Mouse (Mus musculus): ENCODE results near the gene Nbl1. TPM values are rescaled to one million over a fixed set of nuclear protein-coding genes. Genes with fewer than 3 reads are reported as not detected.

Gene Nbl1
- polyA plus RNA-seq, 1 experiment from 2014 or later: 35.7 TPM

GRCm38 (mm10) chr4:139080259-139080658 is 12.5 kb downstream of the Nbl1 start:
- Histone ChIP-seq H3K27ac (no peak overlapping the region), H3K9me3 (replicated peaks) (no peaks in the 10 kb centered on the region), H3K27me3 (peaks cover 28% of the 10 kb centered on the region), H3K4me1 (peaks cover 21% of the 10 kb centered on the region), H3K36me3 (no peaks in the 10 kb centered on the region), H3K4me3 (replicated peaks) (no peak overlapping the region), H3K4me2 (no peak overlapping the region), H3K9ac (no peak overlapping the region)
- ATAC-seq (replicated peaks; ENCODE audit: low FRiP score): no peak
- 93% methylated on average over 7 of the region's 7 CpGs for whole genome bisulfite sequencing

- Histone ChIP-seq H3K4me1 (peaks cover 29% of the 10 kb centered on the region), H3K4me2 (no peak overlapping the region), H3K36me3 (no peaks in the 10 kb centered on the region), H3K27me3 (peaks cover 36% of the 10 kb centered on the region), H3K9me3 (replicated peaks) (no peaks in the 10 kb centered on the region), H3K4me3 (replicated peaks) (no peak overlapping the region), H3K9ac (no peak overlapping the region), H3K27ac (no peak overlapping the region)
- no peak for ATAC-seq (replicated peaks; ENCODE audit: low FRiP score)
- 86% methylated on average over 11 of the region's 11 CpGs for WGBS
Measured at GRCm38 (mm10) chr4:139079439-139079838, 13.4 kb downstream of the Nbl1 start.

- H3K9me3 ChIP-seq (replicated peaks): no peaks in the 10 kb centered on the region
- H3K27ac ChIP-seq: no peak overlapping the region
- ATAC-seq (replicated peaks; ENCODE audit: low FRiP score): no peak
- WGBS: 17% methylated on average over 4 of the region's 4 CpGs
- H3K27me3 ChIP-seq: peaks cover 43% of the 10 kb centered on the region
- H3K4me2 ChIP-seq: no peak overlapping the region
- no peak overlapping the region for H3K9ac ChIP-seq
- peaks cover 35% of the 10 kb centered on the region for H3K4me1 ChIP-seq
- no peaks in the 10 kb centered on the region for H3K36me3 ChIP-seq
- H3K4me3 ChIP-seq (replicated peaks): no peak overlapping the region
Measured at GRCm38 (mm10) chr4:139078726-139079125, 14.1 kb downstream of the Nbl1 start.

- no peak overlapping the region for H3K4me2 ChIP-seq
- no peak overlapping the region for H3K9ac ChIP-seq
- no peaks in the 10 kb centered on the region for H3K9me3 ChIP-seq (replicated peaks)
- no peak overlapping the region for H3K4me3 ChIP-seq (replicated peaks)
- no peak overlapping the region for H3K27ac ChIP-seq
- no peaks in the 10 kb centered on the region for H3K36me3 ChIP-seq
- H3K27me3 ChIP-seq: peaks cover 47% of the 10 kb centered on the region
- ATAC-seq (replicated peaks; ENCODE audit: low FRiP score): no peak
- 34% methylated on average over 2 of the region's 2 CpGs for WGBS
- peaks cover 31% of the 10 kb centered on the region for H3K4me1 ChIP-seq
Measured at GRCm38 (mm10) chr4:139078313-139078712, 14.5 kb downstream of the Nbl1 start.

- H3K4me2 ChIP-seq: peak overlapping the region; percentile 98
- no peak overlapping the region for H3K27ac ChIP-seq
- no peak overlapping the region for H3K9ac ChIP-seq
- H3K36me3 ChIP-seq: no peaks in the 10 kb centered on the region
- peaks cover 69% of the 10 kb centered on the region for H3K27me3 ChIP-seq
- peaks cover 19% of the 10 kb centered on the region for H3K4me1 ChIP-seq
- 15% methylated on average over 5 of the region's 5 CpGs for WGBS
- no peaks in the 10 kb centered on the region for H3K9me3 ChIP-seq (replicated peaks)
- no peak for ATAC-seq (replicated peaks; ENCODE audit: low FRiP score)
- H3K4me3 ChIP-seq (replicated peaks): peak overlapping the region; percentile 61
Measured at GRCm38 (mm10) chr4:139075915-139076314, 16.9 kb downstream of the Nbl1 start.

- WGBS: under 1% methylated on average over 72 of the region's 77 CpGs
- no peak for ATAC-seq (replicated peaks; ENCODE audit: low FRiP score)
- peak within 1 kb of the TSS; percentile 27 for H3K9ac ChIP-seq
Measured at GRCm38 (mm10) chr4:139075041-139075711, 17.6 kb downstream of the Nbl1 start, which contains the start of gene Htr6. TSS of gene Htr6 (minus strand) at chr4:139075570.

GRCm38 (mm10) chr4:139074060-139074459 is 18.7 kb downstream of the Nbl1 start:
- Histone ChIP-seq H3K4me2 (peak overlapping the region; percentile 98), H3K4me1 (peaks cover 19% of the 10 kb centered on the region), H3K27me3 (peaks cover 81% of the 10 kb centered on the region), H3K27ac (no peak overlapping the region), H3K4me3 (replicated peaks) (peak overlapping the region; percentile 61), H3K36me3 (no peaks in the 10 kb centered on the region), H3K9ac (no peak overlapping the region), H3K9me3 (replicated peaks) (no peaks in the 10 kb centered on the region)
- ATAC-seq (replicated peaks; ENCODE audit: low FRiP score): no peak
- 19% methylated on average over 29 of the region's 29 CpGs for WGBS

More at GRCm38 (mm10) chr4:139075041-139075711, 17.6 kb downstream of the Nbl1 start, which contains the start of gene Htr6:
- Histone ChIP-seq H3K4me2 (peak within 1 kb of the TSS; percentile 98), H3K36me3 (no peaks in the 10 kb centered on the region), H3K4me3 (replicated peaks) (peak within 1 kb of the TSS; percentile 61), H3K4me1 (peaks cover 19% of the 10 kb centered on the region), H3K9me3 (replicated peaks) (no peaks in the 10 kb centered on the region), H3K27ac (no peak within 1 kb of the TSS), H3K27me3 (peaks cover 72% of the 10 kb centered on the region)

- no peak overlapping the region for H3K9ac ChIP-seq
- H3K4me1 ChIP-seq: no peaks in the 10 kb centered on the region
- no peak overlapping the region for H3K4me3 ChIP-seq (replicated peaks)
- 37% methylated on average over 4 of the region's 4 CpGs for WGBS
- ATAC-seq (replicated peaks; ENCODE audit: low FRiP score): no peak
- H3K27ac ChIP-seq: no peak overlapping the region
- no peaks in the 10 kb centered on the region for H3K9me3 ChIP-seq (replicated peaks)
- no peaks in the 10 kb centered on the region for H3K36me3 ChIP-seq
- no peak overlapping the region for H3K4me2 ChIP-seq
- peaks cover 62% of the 10 kb centered on the region for H3K27me3 ChIP-seq
Measured at GRCm38 (mm10) chr4:139068287-139068686, 24.5 kb downstream of the Nbl1 start.

- no peaks in the 10 kb centered on the region for H3K9me3 ChIP-seq (replicated peaks)
- H3K4me2 ChIP-seq: no peak overlapping the region
- no peaks in the 10 kb centered on the region for H3K36me3 ChIP-seq
- ATAC-seq (replicated peaks; ENCODE audit: low FRiP score): no peak
- WGBS: 84% methylated on average over 5 of the region's 5 CpGs
- no peak overlapping the region for H3K9ac ChIP-seq
- peaks cover 45% of the 10 kb centered on the region for H3K27me3 ChIP-seq
- no peak overlapping the region for H3K4me3 ChIP-seq (replicated peaks)
- H3K4me1 ChIP-seq: no peaks in the 10 kb centered on the region
- H3K27ac ChIP-seq: no peak overlapping the region
Measured at GRCm38 (mm10) chr4:139064831-139065230, 28.0 kb downstream of the Nbl1 start.

- no peaks in the 10 kb centered on the region for H3K36me3 ChIP-seq
Measured at GRCm38 (mm10) chr4:139059569-139059968, 33.2 kb downstream of the Nbl1 start.

GRCm38 (mm10) chr4:139058029-139058428 is 34.8 kb downstream of the Nbl1 start:
- Histone ChIP-seq H3K27ac (no peak overlapping the region), H3K4me1 (no peaks in the 10 kb centered on the region), H3K4me3 (replicated peaks) (no peak overlapping the region), H3K9me3 (replicated peaks) (no peaks in the 10 kb centered on the region), H3K9ac (no peak overlapping the region), H3K36me3 (no peaks in the 10 kb centered on the region), H3K4me2 (no peak overlapping the region), H3K27me3 (0 out of 2 replicates have a peak, but pooled peaks cover 10% of the 10 kb centered on the region)
- no peak for ATAC-seq (replicated peaks; ENCODE audit: low FRiP score)
- 86% methylated on average over 5 of the region's 5 CpGs for WGBS

More at GRCm38 (mm10) chr4:139059569-139059968, 33.2 kb downstream of the Nbl1 start:
- WGBS: 3% methylated on average over 7 of the region's 7 CpGs
- Histone ChIP-seq H3K27me3 (0 out of 2 replicates have a peak, but pooled peaks cover 16% of the 10 kb centered on the region), H3K9ac (no peak overlapping the region), H3K4me1 (no peaks in the 10 kb centered on the region), H3K9me3 (replicated peaks) (no peaks in the 10 kb centered on the region), H3K4me3 (replicated peaks) (no peak overlapping the region), H3K27ac (no peak overlapping the region), H3K4me2 (no peak overlapping the region)
- no peak for ATAC-seq (replicated peaks; ENCODE audit: low FRiP score)

- 73% methylated on average over 5 of the region's 5 CpGs for WGBS
Measured at GRCm38 (mm10) chr4:139057291-139057690, 35.5 kb downstream of the Nbl1 start.

More at GRCm38 (mm10) chr4:139057291-139057690, 35.5 kb downstream of the Nbl1 start:
- Histone ChIP-seq H3K4me2 (no peak overlapping the region), H3K4me3 (replicated peaks) (no peak overlapping the region), H3K9me3 (replicated peaks) (no peaks in the 10 kb centered on the region), H3K27me3 (0 out of 2 replicates have a peak, but pooled peaks cover 5% of the 10 kb centered on the region), H3K36me3 (no peaks in the 10 kb centered on the region), H3K9ac (no peak overlapping the region), H3K4me1 (no peaks in the 10 kb centered on the region), H3K27ac (no peak overlapping the region)
- no peak for ATAC-seq (replicated peaks; ENCODE audit: low FRiP score)

All from kidney, embryonic 15.5 days (tissue).